Mouse (Mus musculus): ENCODE data around the gene D330020A13Rik. TPM values are rescaled to one million over a fixed set of nuclear protein-coding genes. Genes with fewer than 3 reads are reported as not detected.

Gene D330020A13Rik
- total and polyA plus RNA-seq, 2 experiments from 2014 or later: not detected

- H3K4me1 ChIP-seq (ENCODE audit: insufficient read depth): no peaks in the 10 kb centered on the region
- DNase-seq (no peak), ATAC-seq (no peak)
- H3K36me3 ChIP-seq (ENCODE audit: insufficient read depth): no peaks in the 10 kb centered on the region
- no peak for TF ChIP-seq CTCF (IDR thresholded peaks at IDR 0.05; ENCODE audit: low read depth)
- no peak overlapping the region for H3K27ac ChIP-seq (ENCODE audit: low read depth, low read length)
- no peaks in the 10 kb centered on the region for H3K9me3 ChIP-seq (ENCODE audit: low read length)
- H3K4me2 ChIP-seq (ENCODE audit: low read depth): no peak overlapping the region
- H3K9ac ChIP-seq: no peak overlapping the region
- H3K27me3 ChIP-seq (ENCODE audit: insufficient read depth, low read length): no peaks in the 10 kb centered on the region
- no peak overlapping the region for H3K4me3 ChIP-seq (ENCODE audit: low read depth, low read length)
- WGBS: 77% methylated on average over 5 of the region's 5 CpGs
Measured at GRCm38 (mm10) chr6:120312443-120312842, 18.3 kb downstream of the D330020A13Rik start.

GRCm38 (mm10) chr6:120318303-120318940 is 24.3 kb downstream of the D330020A13Rik start:
- DNase-seq: no peak
- Histone ChIP-seq H3K36me3 (ENCODE audit: insufficient read depth) (no peaks in the 10 kb centered on the region), H3K4me3 (ENCODE audit: low read depth, low read length) (no peak overlapping the region), H3K4me2 (ENCODE audit: low read depth) (no peak overlapping the region), H3K27ac (ENCODE audit: low read depth, low read length) (no peak overlapping the region), H3K9ac (no peak overlapping the region), H3K4me1 (ENCODE audit: insufficient read depth) (no peaks in the 10 kb centered on the region), H3K27me3 (ENCODE audit: insufficient read depth, low read length) (no peaks in the 10 kb centered on the region), H3K9me3 (ENCODE audit: low read length) (no peaks in the 10 kb centered on the region)
- WGBS: 86% methylated on average over 11 of the region's 11 CpGs
- no peak for ATAC-seq
- no peak for TF ChIP-seq CTCF (IDR thresholded peaks at IDR 0.05; ENCODE audit: low read depth)

- no peak for TF ChIP-seq CTCF (IDR thresholded peaks at IDR 0.05; ENCODE audit: low read depth)
- no peak overlapping the region for H3K4me2 ChIP-seq (ENCODE audit: low read depth)
- H3K4me3 ChIP-seq (ENCODE audit: low read depth, low read length): no peak overlapping the region
- no peak for ATAC-seq
- no peaks in the 10 kb centered on the region for H3K9me3 ChIP-seq (ENCODE audit: low read length)
- no peak overlapping the region for H3K9ac ChIP-seq
- WGBS: 92% methylated on average over 9 of the region's 9 CpGs
- no peaks in the 10 kb centered on the region for H3K4me1 ChIP-seq (ENCODE audit: insufficient read depth)
- H3K36me3 ChIP-seq (ENCODE audit: insufficient read depth): no peaks in the 10 kb centered on the region
- H3K27ac ChIP-seq (ENCODE audit: low read depth, low read length): no peak overlapping the region
- H3K27me3 ChIP-seq (ENCODE audit: insufficient read depth, low read length): no peaks in the 10 kb centered on the region
- DNase-seq: no peak
Measured at GRCm38 (mm10) chr6:120319129-120319528, 25.0 kb downstream of the D330020A13Rik start.

DNA sequence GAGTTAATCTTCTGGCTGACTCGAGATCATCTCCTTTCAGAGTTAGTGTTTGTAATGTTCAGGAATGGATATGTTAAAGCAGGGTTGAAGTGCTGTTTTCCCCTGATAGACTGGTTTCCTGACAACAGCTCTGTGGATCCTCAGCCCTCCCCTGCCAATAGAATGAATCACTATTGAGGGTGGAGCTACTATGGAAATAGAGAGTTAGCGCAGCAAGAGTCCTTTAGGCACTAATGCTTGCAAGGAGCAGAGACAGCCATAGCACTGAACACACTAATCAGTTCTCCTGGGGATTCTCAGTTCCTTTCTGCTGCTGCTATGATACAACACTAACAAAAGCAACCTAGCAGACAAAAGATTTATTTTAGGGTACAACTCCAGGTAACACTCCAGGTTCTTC is 26.2 kb downstream of the D330020A13Rik start:
- ATAC-seq (no peak), DNase-seq (no peak)
- Histone ChIP-seq H3K4me3 (ENCODE audit: low read depth, low read length) (no peak overlapping the region), H3K4me2 (ENCODE audit: low read depth) (no peak overlapping the region), H3K27me3 (ENCODE audit: insufficient read depth, low read length) (no peaks in the 10 kb centered on the region), H3K36me3 (ENCODE audit: insufficient read depth) (no peaks in the 10 kb centered on the region), H3K27ac (ENCODE audit: low read depth, low read length) (no peak overlapping the region), H3K4me1 (ENCODE audit: insufficient read depth) (no peaks in the 10 kb centered on the region), H3K9me3 (ENCODE audit: low read length) (no peaks in the 10 kb centered on the region), H3K9ac (no peak overlapping the region)
- no peak for TF ChIP-seq CTCF (IDR thresholded peaks at IDR 0.05; ENCODE audit: low read depth)
- 69% methylated on average over 2 of the region's 2 CpGs for WGBS

DNA sequence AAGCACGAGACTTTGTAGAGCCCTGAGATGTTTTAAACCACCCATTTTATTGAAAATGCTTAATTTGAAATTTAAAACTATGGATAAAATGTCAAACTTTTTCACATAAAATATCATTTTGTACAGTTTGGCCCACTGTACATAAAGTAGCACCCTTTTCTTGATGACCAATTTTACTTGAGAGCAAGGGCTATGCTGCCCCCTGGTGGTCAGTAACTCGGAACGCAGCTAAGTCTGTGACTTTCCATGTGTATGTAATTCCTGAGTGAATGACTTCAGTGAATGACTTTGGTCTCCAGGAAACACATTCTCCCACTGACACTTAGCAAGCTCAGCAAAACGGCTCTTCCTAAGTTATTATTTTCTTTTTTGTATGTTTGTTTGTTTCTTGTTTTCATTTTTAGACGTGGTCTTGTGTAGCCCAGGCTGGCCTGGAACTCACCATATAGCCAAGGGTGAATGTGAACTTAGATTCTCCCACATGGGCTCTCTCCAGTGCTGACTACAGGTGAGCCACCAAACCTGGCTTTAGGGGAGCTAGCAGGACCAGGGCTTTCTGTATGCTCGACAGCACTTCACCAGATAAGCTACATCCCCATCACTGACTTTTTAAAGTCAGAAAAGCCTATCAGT is 30.2 kb downstream of the D330020A13Rik start:
- 29% methylated on average over 6 of the region's 6 CpGs for WGBS
- no peaks in the 10 kb centered on the region for H3K27me3 ChIP-seq (ENCODE audit: insufficient read depth, low read length)
- no peak overlapping the region for H3K27ac ChIP-seq (ENCODE audit: low read depth, low read length)
- peak; percentile 89 for DNase-seq
- no peak overlapping the region for H3K4me2 ChIP-seq (ENCODE audit: low read depth)
- H3K4me1 ChIP-seq (ENCODE audit: insufficient read depth): no peaks in the 10 kb centered on the region
- H3K36me3 ChIP-seq (ENCODE audit: insufficient read depth): peaks cover 8% of the 10 kb centered on the region
- no peak overlapping the region for H3K4me3 ChIP-seq (ENCODE audit: low read depth, low read length)
- ATAC-seq: peak; percentile 59; the same call in 1 of the 2 replicates
- H3K9me3 ChIP-seq (ENCODE audit: low read length): no peaks in the 10 kb centered on the region
- H3K9ac ChIP-seq: no peak overlapping the region
- TF ChIP-seq CTCF (IDR thresholded peaks at IDR 0.05; ENCODE audit: low read depth): peak; percentile 89

DNA sequence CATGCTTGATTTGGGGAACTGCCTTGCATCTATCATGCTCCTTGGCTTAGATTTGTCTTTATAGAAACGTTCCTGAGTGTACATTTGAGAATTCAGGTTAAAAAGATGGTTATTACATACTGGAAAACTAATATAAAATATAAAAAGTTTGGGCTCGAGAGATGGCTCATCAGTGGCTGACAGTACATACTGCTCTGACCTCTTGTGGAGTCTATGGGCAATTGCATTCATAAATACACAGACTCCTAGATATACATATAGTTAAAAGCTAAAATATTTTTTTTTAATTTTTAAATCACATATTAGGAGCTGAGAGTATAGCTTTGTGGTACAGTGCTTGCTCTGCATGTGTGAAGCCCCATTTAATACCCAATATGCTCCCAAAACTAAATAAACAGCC is 38.2 kb downstream of the D330020A13Rik start:
- Histone ChIP-seq H3K9me3 (ENCODE audit: low read length) (no peaks in the 10 kb centered on the region), H3K36me3 (ENCODE audit: insufficient read depth) (peaks cover 32% of the 10 kb centered on the region), H3K27me3 (ENCODE audit: insufficient read depth, low read length) (no peaks in the 10 kb centered on the region), H3K4me2 (ENCODE audit: low read depth) (no peak overlapping the region), H3K9ac (no peak overlapping the region), H3K27ac (ENCODE audit: low read depth, low read length) (no peak overlapping the region), H3K4me3 (ENCODE audit: low read depth, low read length) (no peak overlapping the region), H3K4me1 (ENCODE audit: insufficient read depth) (no peaks in the 10 kb centered on the region)
- 76% methylated on average over 2 of the region's 2 CpGs for WGBS
- TF ChIP-seq CTCF (IDR thresholded peaks at IDR 0.05; ENCODE audit: low read depth): peak; percentile 22; the same call in 1 of the 2 replicates
- ATAC-seq (no peak), DNase-seq (no peak)

GRCm38 (mm10) chr6:120343992-120344391 is 49.8 kb downstream of the D330020A13Rik start:
- no peaks in the 10 kb centered on the region for H3K4me1 ChIP-seq (ENCODE audit: insufficient read depth)
- no peaks in the 10 kb centered on the region for H3K27me3 ChIP-seq (ENCODE audit: insufficient read depth, low read length)
- TF ChIP-seq CTCF (IDR thresholded peaks at IDR 0.05; ENCODE audit: low read depth): no peak
- no peak overlapping the region for H3K9ac ChIP-seq
- H3K4me2 ChIP-seq (ENCODE audit: low read depth): no peak overlapping the region
- H3K36me3 ChIP-seq (ENCODE audit: insufficient read depth): peaks cover 8% of the 10 kb centered on the region; the same call in 1 of the 2 replicates
- peak; percentile 15 for DNase-seq
- 18% methylated on average over 1 of the region's 1 CpGs for WGBS
- no peak overlapping the region for H3K27ac ChIP-seq (ENCODE audit: low read depth, low read length)
- no peak for ATAC-seq
- H3K4me3 ChIP-seq (ENCODE audit: low read depth, low read length): no peak overlapping the region
- H3K9me3 ChIP-seq (ENCODE audit: low read length): no peaks in the 10 kb centered on the region

Other genes starting within 250 kb of the D330020A13Rik start
- gene Ninj2, start 201.0 kb upstream of the D330020A13Rik start, total RNA-seq (2014; rRNA removed): not detected in 2 replicates
- gene Ninj2, start 201.0 kb upstream of the D330020A13Rik start, polyA plus RNA-seq (2015; fragmentation: Nextera tagmentation; extraction: Ambion mirVana): 0.24 TPM in 1 of 2 replicates, not detected in the other
- 0.69 and 1.2 TPM in 2 replicates for gene B4galnt3, start 195 bp downstream of the D330020A13Rik start, total RNA-seq (2014; rRNA removed)
- 0.05 and 0.16 TPM in 2 replicates for gene B4galnt3, start 195 bp downstream of the D330020A13Rik start, polyA plus RNA-seq (2015; fragmentation: Nextera tagmentation; extraction: Ambion mirVana)
- gene Kdm5a, start 69.8 kb downstream of the D330020A13Rik start, total RNA-seq (2014; rRNA removed): 29.6 and 44.3 TPM in 2 replicates
- gene Kdm5a, start 69.8 kb downstream of the D330020A13Rik start, polyA plus RNA-seq (2015; fragmentation: Nextera tagmentation; extraction: Ambion mirVana): 14.0 and 18.0 TPM in 2 replicates
- gene Ccdc77, start 70.0 kb downstream of the D330020A13Rik start, total RNA-seq (2014; rRNA removed): 9.8 and 13.5 TPM in 2 replicates
- gene Ccdc77, start 70.0 kb downstream of the D330020A13Rik start, polyA plus RNA-seq (2015; fragmentation: Nextera tagmentation; extraction: Ambion mirVana): 5.8 and 8.3 TPM in 2 replicates
- gene Il17ra, start 168.9 kb downstream of the D330020A13Rik start, total RNA-seq (2014; rRNA removed): 2.5 and 4.2 TPM in 2 replicates
- gene Il17ra, start 168.9 kb downstream of the D330020A13Rik start, polyA plus RNA-seq (2015; fragmentation: Nextera tagmentation; extraction: Ambion mirVana): 3.2 and 3.4 TPM in 2 replicates
- 26.1 and 27.6 TPM in 2 replicates for gene Tmem121b, start 199.4 kb downstream of the D330020A13Rik start, total RNA-seq (2014; rRNA removed)
- gene Tmem121b, start 199.4 kb downstream of the D330020A13Rik start, polyA plus RNA-seq (2015; fragmentation: Nextera tagmentation; extraction: Ambion mirVana): 2.7 and 3.0 TPM in 2 replicates
- 27.8 and 29.9 TPM in 2 replicates for gene Hdhd5, start 237.0 kb downstream of the D330020A13Rik start, total RNA-seq (2014; rRNA removed)
- 13.9 and 14.9 TPM in 2 replicates for gene Hdhd5, start 237.0 kb downstream of the D330020A13Rik start, polyA plus RNA-seq (2015; fragmentation: Nextera tagmentation; extraction: Ambion mirVana)

Measured in forebrain, postnatal 0 days (tissue).